In the genomic region with DNA sequence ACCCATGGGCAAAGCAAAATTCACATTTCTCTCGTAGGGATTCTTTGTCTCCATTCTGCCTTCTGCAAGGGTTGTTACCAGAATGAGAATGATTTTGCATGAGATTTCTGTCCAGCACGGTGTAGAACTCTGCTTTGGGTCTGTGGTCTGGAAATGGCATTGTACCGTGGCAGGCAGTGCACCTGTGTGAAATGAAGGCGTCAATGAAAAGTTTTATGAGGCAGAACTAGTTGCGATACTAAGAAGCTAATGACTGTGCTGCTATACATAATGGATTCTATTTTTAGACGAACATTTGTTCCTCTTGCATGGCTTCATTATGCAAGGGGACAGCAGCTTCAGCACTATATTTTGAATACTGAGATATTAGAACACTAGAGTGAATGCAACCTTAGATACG, we compare ENCODE assay signal across 15 mouse cellular contexts. TPM values are rescaled to one million over a fixed set of nuclear protein-coding genes. Genes with fewer than 3 reads are reported as not detected.
DNase-seq lines count a peak whose midpoint lies in the region; ATAC-seq lines count a peak whose summit lies in the region.
"Had no signal": no experiment of that assay in that cellular context is flagged by ENCODE, and none has a peak within 500 bp of the region (broad histone marks: within the 10 kb centered on the region; RNA-seq: fewer than 3 reads in every experiment).

No protein-coding gene starts in this region.

- peak overlapping the region; percentile 10; the same call in 1 of the 2 replicates for H3K4me2 ChIP-seq in forebrain, embryonic 13.5 days
- H3K4me2 ChIP-seq in forebrain, embryonic 12.5 days: no peak overlapping the region
- peak overlapping the region; percentile 10; the same call in 1 of the 2 replicates for H3K4me2 ChIP-seq in kidney, embryonic 14.5 days (replicated peaks; ENCODE audit: low read depth, low read length)
- H3K4me2 ChIP-seq in neural tube, embryonic 11.5 days (ENCODE audit: low read depth): no peak overlapping the region

- H3K27me3 ChIP-seq in forebrain, embryonic 13.5 days: no peaks in the 10 kb centered on the region
- no peaks in the 10 kb centered on the region for H3K27me3 ChIP-seq in forebrain, embryonic 12.5 days
- no peaks in the 10 kb centered on the region for H3K27me3 ChIP-seq in kidney, embryonic 14.5 days (ENCODE audit: control insufficient read depth, insufficient read depth, low read length)
- H3K27me3 ChIP-seq in neural tube, embryonic 11.5 days (ENCODE audit: control insufficient read depth, insufficient read depth, low read length): no peaks in the 10 kb centered on the region

- no peaks in the 10 kb centered on the region for H3K36me3 ChIP-seq in forebrain, embryonic 13.5 days (ENCODE audit: poor library complexity, severe bottlenecking)
- no peaks in the 10 kb centered on the region for H3K36me3 ChIP-seq in forebrain, embryonic 12.5 days (replicated peaks)
- no peaks in the 10 kb centered on the region for H3K36me3 ChIP-seq in kidney, embryonic 14.5 days (ENCODE audit: control insufficient read depth, insufficient read depth, low read length)
- H3K36me3 ChIP-seq in neural tube, embryonic 11.5 days (ENCODE audit: control insufficient read depth, insufficient read depth, low read length): no peaks in the 10 kb centered on the region
- H3K36me3 ChIP-seq: G1E had no signal

- H3K27ac ChIP-seq in forebrain, embryonic 13.5 days: no peak overlapping the region; the same call in 1 of the 2 replicates
- no peak overlapping the region for H3K27ac ChIP-seq in forebrain, embryonic 12.5 days
- H3K27ac ChIP-seq in kidney, embryonic 14.5 days (ENCODE audit: low read depth, low read length): peak overlapping the region; percentile 11; the same call in 1 of the 2 replicates
- H3K27ac ChIP-seq in neural tube, embryonic 11.5 days (ENCODE audit: low read depth, low read length): no peak overlapping the region

- H3K4me3 ChIP-seq in forebrain, embryonic 13.5 days: no peak overlapping the region
- H3K4me3 ChIP-seq in forebrain, embryonic 12.5 days (replicated peaks): no peak overlapping the region
- H3K4me3 ChIP-seq in kidney, embryonic 14.5 days (ENCODE audit: low read length): no peak overlapping the region
- H3K4me3 ChIP-seq in neural tube, embryonic 11.5 days (ENCODE audit: low read depth, low read length): no peak overlapping the region

- 36% methylated on average over 7 of the region's 7 CpGs for WGBS in forebrain, embryonic 13.5 days
- WGBS in forebrain, embryonic 12.5 days: 51% methylated on average over 7 of the region's 7 CpGs
- 25% methylated on average over 7 of the region's 7 CpGs for WGBS in kidney, embryonic 14.5 days
- WGBS in neural tube, embryonic 11.5 days: 31% methylated on average over 7 of the region's 7 CpGs

- no peak for ATAC-seq in forebrain, embryonic 13.5 days
- ATAC-seq in forebrain, embryonic 12.5 days (ENCODE audit: low FRiP score): no peak
- ATAC-seq in kidney, embryonic 14.5 days (ENCODE audit: low FRiP score, low TSS enrichment): peak; percentile 67; the same call in 1 of the 2 replicates
- ATAC-seq in neural tube, embryonic 11.5 days (ENCODE audit: insufficient read depth, low FRiP score, low TSS enrichment): peak; percentile 63; the same call in 1 of the 2 replicates
- ATAC-seq in megakaryocyte, adult 5-6 weeks (ENCODE audit: poor library complexity, severe bottlenecking): no peak
- ATAC-seq: midbrain, embryonic 16.5 days had no signal

- no peaks in the 10 kb centered on the region for H3K9me3 ChIP-seq in forebrain, embryonic 13.5 days (replicated peaks)
- H3K9me3 ChIP-seq in forebrain, embryonic 12.5 days: no peaks in the 10 kb centered on the region
- H3K9me3 ChIP-seq in kidney, embryonic 14.5 days (ENCODE audit: control insufficient read depth, low read length): no peaks in the 10 kb centered on the region
- no peaks in the 10 kb centered on the region for H3K9me3 ChIP-seq in neural tube, embryonic 11.5 days (ENCODE audit: control insufficient read depth, low read length)
- H3K9me3 ChIP-seq: G1E had no signal

- peaks cover 17% of the 10 kb centered on the region for H3K4me1 ChIP-seq in forebrain, embryonic 13.5 days
- peaks cover 11% of the 10 kb centered on the region for H3K4me1 ChIP-seq in forebrain, embryonic 12.5 days
- peaks cover 11% of the 10 kb centered on the region for H3K4me1 ChIP-seq in kidney, embryonic 14.5 days (ENCODE audit: control insufficient read depth, insufficient read depth, low read length)
- H3K4me1 ChIP-seq in neural tube, embryonic 11.5 days (ENCODE audit: control insufficient read depth, insufficient read depth, low read length): peaks cover 8% of the 10 kb centered on the region

- H3K9ac ChIP-seq in forebrain, embryonic 13.5 days: no peak overlapping the region
- H3K9ac ChIP-seq in forebrain, embryonic 12.5 days: no peak overlapping the region
- no peak overlapping the region for H3K9ac ChIP-seq in kidney, embryonic 14.5 days (ENCODE audit: low read depth, low read length)
- H3K9ac ChIP-seq in neural tube, embryonic 11.5 days (ENCODE audit: low read length): no peak overlapping the region

- DNase-seq in kidney, adult 8-10 months: no peak
- no peak for DNase-seq in neural tube, embryonic 11.5 days (ENCODE audit: low spot score)
- no peak for DNase-seq in neural tube, embryonic 10.5 days (ENCODE audit: extremely low spot score, low spot score)
- DNase-seq in frontal cortex, adult 2 months (ENCODE audit: extremely low spot score in 1 of 2, low spot score in 1 of 2): no peak
- DNase-seq: cerebellum, adult 9-11 months; heart, postnatal 36 days; lung, adult 2 months; spleen, adult 18-20 months; thymus, adult 2 months had no signal

RNA-seq across cellular contexts. Expression of a gene that starts 39.8 kb away (rescaled TPM):
- polyA plus RNA-seq in forebrain, embryonic 13.5 days (2015; fragmentation: Nextera tagmentation; extraction: Ambion mirVana): 27.3 and 27.6 TPM in 2 replicates
- polyA plus RNA-seq in forebrain, embryonic 12.5 days (2016; fragmentation: Nextera tagmentation; extraction: Ambion mirVana): 15.8 and 19.3 TPM in 2 replicates
- 34.5 and 34.6 TPM in 2 replicates for polyA plus RNA-seq in kidney, embryonic 14.5 days (2014; fragmentation: Nextera tagmentation; extraction: Ambion mirVana)
- 10.8 and 11.7 TPM in 2 replicates for polyA plus RNA-seq in neural tube, embryonic 11.5 days (2014; fragmentation: Nextera tagmentation; extraction: Ambion mirVana)
- total RNA-seq in megakaryocyte, adult 5-6 weeks (2015): 39.4 and 40.0 TPM in 2 replicates
- total RNA-seq in megakaryocyte, adult 5-6 weeks (2017): 37.3 and 47.6 TPM in 2 replicates
- 64.0 and 64.9 TPM in 2 replicates for polyA plus RNA-seq in frontal cortex, adult 2 months (2012; rRNA removed)
- polyA plus RNA-seq: G1E had no signal

Comparison
In these comparisons a context has a peak if more than half of its experiments do, and no peak if none do; other contexts are left out.
1. H3K4me2 ChIP-seq: peak in forebrain, embryonic 13.5 days (single experiment) and kidney, embryonic 14.5 days (single experiment); none in forebrain, embryonic 12.5 days (single experiment) and neural tube, embryonic 11.5 days (single experiment).
2. ATAC-seq: peak in kidney, embryonic 14.5 days (single experiment) and neural tube, embryonic 11.5 days (single experiment); none in forebrain, embryonic 13.5 days (single experiment), forebrain, embryonic 12.5 days (single experiment) and megakaryocyte, adult 5-6 weeks (single experiment).